Mouse (Mus musculus): ENCODE results near the gene Cdca5.
"Not testable (repeated sequence)": the region's sequence is repeated elsewhere in the genome, so short reads cannot be mapped to it uniquely, and the experiment has no call there.

The Cdca5 gene

DNA sequence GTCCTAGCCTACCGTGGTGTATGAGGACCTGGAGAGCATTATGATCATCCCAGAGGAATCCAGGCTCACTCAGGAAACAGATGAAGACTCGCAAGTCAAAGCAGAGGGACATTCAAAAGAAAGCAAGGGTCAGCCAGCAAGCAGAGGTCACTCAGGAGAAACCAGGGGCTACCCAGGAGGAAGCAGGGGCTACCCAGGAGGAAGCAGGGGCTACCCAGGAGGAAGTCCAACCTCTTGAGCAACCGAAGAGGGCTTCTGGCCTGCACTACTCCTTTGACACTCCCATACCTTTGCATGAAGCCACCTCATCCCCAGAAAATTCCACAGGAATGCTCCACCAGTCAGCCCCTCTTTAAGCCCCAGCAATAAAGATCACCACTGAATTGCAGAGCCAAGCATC, 13.1 kb downstream of the Cdca5 start:
- in situ Hi-C loops (cut with MboI; ENCODE audit: unreplicated experiment in 2 of 2), result no loop called here

DNA sequence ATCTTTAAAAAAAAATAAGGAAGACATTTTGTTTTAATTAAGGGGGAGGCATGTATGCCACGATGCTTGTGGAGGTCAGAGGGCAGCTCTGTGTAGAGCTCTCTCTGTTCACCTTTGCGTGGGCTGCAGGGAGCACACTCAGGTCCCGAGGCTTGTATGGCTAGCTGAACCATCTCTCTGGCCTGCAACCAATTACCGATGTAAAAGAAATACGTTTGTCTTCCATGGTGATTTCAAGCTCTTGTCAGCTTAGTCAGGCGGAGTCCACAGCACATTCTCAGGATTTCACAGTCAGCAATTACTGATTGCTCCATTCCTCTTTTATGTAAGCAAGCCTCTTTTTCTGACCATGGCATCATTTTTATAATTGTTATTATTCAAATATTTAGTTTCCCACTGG, 16.4 kb downstream of the Cdca5 start:
- in situ Hi-C loops (cut with MboI; ENCODE audit: unreplicated experiment in 2 of 2), result no loop called here

DNA sequence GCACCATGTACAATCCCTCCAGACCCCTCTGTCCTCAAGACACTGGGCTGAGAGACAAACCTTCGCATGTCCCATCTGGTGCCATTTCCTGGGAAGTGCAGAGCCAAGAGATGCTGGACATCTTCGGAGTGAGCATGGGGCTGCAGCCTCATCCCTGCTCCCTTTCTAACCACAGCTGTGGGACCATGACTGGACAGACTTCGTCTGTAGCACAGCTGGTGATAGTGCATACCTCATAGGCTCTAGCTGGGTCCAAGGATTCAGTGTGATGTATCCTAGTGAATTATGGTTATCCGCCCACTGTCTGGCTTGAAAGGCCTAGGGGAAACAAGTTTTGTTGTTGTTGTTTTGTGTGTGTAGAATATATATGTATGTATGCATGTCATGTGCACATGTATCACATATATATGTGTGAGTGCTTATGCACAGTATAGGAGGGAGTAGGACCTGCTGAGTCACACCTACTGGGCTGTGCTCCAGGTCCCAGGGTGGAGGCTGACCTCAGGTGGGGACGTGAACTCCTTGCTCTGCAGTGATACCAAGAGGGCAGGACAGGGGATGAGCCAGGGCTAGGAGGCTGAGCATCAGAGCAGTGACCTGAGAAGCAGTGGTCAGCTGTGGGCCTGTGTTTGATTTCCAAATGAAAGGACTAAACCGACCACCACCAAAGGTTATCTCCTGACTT, 17.5 kb downstream of the Cdca5 start:
- in situ Hi-C loops (cut with MboI; ENCODE audit: unreplicated experiment in 2 of 2), result no loop called here

DNA sequence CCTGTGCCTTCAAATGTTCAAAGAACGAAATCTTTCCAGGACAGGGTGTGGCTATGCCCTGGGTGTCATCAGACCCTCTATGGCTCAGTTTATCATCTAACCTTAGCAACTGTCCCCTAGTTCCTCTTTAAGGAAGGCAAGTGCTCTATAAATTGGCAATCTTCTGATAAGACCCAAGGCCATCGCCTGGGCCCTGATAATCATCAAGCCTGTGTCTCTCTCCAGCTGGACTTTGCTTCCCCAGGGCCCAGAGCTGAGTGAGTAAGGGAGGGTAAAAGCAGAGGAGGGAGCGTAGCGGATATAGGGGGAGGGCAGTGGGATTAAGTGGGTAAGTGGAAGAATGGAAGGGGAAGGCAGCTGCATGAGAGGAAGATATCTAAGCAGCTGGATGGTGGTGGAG, 19.7 kb downstream of the Cdca5 start:
- in situ Hi-C loops (cut with MboI; ENCODE audit: unreplicated experiment in 2 of 2), result no loop called here

DNA sequence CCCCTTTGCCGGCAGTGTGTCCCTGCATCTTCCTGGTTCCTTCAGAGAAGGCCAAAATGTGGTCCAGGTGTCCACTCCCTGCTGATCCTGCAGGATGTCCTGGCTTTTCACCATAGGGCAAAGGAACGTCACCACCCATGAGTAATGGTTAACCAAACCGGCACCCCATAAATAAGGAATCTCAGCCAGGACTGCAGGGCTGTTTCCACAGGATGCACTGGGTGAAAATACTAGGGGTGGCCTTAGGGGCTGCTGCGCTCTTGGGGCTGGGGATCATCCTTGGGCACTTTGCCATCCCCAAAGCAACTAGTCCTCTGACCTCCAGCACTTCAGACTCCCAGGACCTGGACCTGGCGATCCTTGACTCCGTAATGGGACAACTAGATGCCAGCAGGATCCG, 20.8 kb downstream of the Cdca5 start, which contains the start of gene Naaladl1:
Gene Naaladl1, plus strand, starts transcription at position 197 of the 400 bp plus-strand sequence.
- in situ Hi-C loops (cut with MboI; ENCODE audit: unreplicated experiment in 2 of 2), result no loop called here

DNA sequence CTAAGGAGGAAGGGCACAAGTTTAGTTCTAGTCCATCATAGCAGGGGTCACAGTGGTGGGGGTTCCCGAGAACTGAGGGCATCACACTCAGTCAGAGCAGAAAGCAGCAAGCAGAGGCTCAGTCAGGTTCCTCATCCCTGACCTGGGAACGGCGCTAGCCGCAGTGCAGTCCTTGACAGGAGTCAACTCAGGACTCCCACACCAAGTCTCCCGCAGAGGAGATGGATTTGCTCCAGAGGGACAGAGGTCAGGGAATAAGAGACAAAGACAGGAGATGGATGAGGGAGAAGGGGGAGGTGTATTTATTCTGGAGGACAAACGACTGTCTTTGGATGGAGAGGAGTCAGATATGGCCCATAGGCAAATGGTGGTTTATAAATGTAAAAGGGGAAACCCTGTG, 28.3 kb downstream of the Cdca5 start:
- in situ Hi-C loops (cut with MboI; ENCODE audit: unreplicated experiment in 2 of 2), result no loop called here

DNA sequence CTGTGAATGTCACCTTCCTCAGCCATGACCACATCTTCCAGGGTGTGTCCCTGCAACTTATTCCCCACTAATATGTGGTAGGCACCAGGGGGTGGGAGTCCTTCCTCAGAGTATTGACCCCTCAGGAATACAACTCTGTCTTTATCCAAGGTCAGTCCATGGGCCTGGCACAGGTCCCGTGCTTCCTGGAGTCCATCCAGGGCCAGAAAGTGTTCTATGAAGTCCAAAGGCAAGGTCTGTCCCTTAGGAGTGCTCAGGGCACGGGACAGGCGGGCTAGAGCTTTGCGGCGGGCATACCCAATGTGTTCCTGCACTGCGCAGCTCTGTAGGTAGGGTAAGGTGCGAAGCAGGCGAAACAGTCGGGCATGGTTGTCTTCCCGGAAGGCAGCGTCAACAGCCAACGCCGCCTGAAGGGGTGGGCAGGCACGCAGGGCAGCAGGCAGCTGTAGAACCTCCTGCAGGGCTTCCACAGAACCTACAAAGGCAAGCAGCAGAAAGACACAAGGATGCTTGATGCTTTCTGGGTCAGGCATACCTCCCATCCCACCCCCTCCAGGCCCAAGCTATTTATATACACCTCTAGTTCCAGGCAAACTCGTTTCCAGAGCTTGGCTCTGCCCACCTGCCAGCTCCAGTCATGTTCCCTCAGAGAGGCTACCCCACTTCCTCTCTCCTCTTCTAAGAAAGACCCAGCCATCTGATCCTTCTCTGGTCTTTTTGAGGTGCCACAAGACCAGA, 31.5 kb downstream of the Cdca5 start:
- in situ Hi-C loops (cut with MboI; ENCODE audit: unreplicated experiment in 2 of 2), result no loop called here

DNA sequence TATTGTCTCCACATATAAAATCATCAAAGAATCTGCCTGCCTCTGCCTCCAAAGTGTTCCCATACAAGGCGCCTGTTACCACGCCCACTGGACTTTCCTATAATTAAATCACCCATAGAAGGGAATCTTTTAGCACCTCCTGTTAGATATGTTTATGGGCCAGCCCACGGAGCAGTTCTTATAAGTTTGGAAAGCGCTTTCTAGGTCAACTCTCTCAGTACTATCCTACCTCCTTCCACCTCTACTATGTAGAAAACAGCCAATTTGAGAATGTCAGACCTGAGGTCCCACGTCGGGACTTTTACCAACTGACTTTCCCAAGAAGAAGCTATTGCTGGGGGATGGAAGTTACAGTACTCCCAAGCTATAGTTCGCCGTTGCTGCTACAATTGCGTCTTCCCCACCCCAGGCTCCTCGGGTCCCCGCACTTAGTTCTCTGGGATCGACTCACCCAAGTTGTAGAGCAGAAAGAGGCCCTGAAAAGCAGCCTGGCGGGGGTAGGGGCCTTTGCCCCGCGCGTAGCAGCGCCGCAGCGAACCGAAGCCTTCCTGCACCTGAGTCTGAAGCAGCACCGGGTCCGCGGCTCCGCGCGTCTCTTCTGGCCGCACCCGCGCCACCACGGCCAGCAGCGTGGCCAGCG, 32.7 kb downstream of the Cdca5 start:
- in situ Hi-C loops (cut with MboI; ENCODE audit: unreplicated experiment in 2 of 2), result no loop called here

DNA sequence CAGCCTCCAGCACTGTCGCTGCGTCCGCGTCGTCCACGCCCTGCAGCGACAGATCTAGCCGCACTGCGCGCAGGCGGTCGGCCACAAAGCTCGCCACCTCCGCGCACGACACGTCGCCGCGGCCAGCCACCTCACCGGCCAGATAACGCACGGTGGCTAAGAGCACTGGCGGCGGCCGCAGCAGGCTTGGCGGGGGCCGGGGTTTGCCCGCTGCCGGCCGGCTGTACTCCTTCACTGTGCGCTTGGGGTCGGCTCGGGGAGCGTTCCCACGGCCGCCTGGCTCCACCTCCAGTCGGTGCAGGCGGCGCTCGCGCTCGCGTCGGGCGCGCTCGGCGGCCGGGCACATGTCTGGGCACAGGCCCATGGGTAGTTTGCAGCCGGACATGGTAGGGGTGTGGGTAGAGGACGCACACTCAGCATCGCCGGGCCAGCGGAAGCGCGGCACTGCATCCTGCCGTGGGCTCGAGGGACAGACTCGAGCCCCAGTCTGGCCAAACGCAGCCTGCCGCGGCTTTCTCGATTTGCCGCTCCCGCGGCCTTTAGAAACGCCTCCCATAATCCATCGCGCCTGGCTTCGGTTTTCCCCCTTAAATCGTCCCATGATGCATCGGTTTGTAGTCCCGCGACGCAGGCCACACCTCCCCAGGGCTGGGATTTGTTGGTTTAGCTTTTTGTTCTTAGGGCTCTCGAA, 33.3 kb downstream of the Cdca5 start, which contains the start of gene Sac3d1:
Gene Sac3d1, minus strand, starts transcription at position 665 of the 691 bp plus-strand sequence.
- in situ Hi-C loops (cut with MboI; ENCODE audit: unreplicated experiment in 2 of 2), result no loop called here

DNA sequence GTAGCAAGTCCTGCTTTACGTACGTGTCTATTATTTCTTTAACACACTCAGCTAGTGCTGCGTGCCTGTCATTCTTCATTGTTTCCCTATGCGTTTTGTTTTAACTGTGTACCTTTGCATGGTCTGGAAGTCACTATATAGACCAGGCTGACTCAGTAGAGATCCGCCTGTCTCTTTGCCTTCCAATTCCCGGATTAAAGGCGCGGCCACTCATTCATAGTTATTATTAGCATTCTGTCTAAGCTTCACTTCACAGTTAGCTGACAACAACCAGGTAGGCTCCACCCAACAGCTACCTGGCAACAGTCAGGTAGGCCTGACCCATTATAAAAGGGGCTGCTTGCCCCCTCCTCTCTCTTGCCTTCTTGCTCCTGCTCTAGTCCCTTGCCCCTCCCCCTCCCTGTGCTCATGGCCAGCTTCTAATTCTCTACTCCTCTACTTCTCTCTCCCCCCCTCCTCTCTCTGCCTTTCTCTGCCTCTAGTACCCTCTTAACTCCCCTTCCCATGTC, 33.9 kb downstream of the Cdca5 start:
- in situ Hi-C loops (cut with MboI; ENCODE audit: unreplicated experiment in 2 of 2), result no loop called here

DNA sequence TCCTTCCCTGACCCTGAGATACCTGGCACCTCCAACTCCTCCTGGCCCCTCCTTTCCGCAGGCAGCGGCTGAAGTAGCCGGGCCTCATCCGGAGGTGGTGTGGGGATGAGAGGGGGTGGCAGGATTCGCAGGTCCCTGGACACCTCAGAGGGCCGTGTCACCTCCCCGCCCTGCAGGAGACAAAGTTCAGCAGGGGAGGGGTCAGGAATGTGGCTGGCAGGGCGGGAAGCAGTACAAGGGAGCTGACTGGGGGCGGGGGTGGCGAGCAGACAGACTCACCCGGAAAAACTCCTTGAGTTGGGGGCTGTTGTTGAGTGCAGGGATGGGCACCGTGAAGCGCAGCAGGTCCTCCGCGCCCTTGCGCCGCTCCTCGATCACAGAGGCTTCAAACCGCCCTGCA, 37.0 kb downstream of the Cdca5 start:
- in situ Hi-C loops (cut with MboI; ENCODE audit: unreplicated experiment in 2 of 2), result no loop called here

DNA sequence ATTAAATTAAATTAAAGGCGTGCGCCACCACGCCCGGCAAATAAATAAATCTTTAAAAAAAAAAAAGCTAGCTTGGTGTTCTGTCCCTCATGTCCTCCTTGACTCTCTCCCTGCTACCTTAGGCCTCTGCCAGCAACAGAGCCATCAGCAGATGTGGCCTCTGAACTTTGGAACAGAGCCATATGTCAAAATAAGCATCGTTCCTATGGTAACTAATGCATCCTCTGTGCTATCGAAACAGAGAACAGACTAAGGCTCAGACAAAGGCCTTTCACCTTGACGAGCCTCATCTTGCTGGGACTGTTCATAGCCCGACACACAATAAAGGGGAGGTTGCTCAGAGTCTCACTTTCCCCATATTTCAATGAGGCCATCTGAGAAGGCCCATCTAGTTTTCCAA, 38.5 kb downstream of the Cdca5 start:
- in situ Hi-C loops (cut with MboI; ENCODE audit: unreplicated experiment in 2 of 2), result no loop called here

DNA sequence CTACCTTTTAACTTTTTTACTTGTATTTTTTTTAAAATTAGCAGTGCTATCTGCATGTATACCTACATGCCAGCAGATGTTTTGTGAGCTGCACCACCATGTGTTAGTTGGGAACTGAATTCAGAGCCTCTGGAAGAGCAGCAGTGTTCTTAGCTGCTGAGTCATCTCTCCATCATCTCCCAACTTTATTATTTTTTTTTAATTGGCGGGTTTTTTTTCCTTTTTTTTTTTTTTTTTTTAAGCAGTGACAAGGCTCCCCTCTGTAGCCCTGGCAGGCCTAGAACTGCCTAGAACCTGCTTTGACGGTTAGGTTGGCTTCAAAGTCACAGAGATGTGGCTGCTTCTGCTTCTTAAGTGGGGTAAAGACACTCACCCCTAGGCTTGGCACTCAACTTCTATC, 40.1 kb downstream of the Cdca5 start:
- in situ Hi-C loops (cut with MboI; ENCODE audit: unreplicated experiment in 2 of 2), result loop anchor here (5.0 kb wide), 5 partner anchors 88 to 333 kb away; partner anchors contain the start of genes Men1 (in 1 of the 2) and Pola2 (in 1 of the 2)

DNA sequence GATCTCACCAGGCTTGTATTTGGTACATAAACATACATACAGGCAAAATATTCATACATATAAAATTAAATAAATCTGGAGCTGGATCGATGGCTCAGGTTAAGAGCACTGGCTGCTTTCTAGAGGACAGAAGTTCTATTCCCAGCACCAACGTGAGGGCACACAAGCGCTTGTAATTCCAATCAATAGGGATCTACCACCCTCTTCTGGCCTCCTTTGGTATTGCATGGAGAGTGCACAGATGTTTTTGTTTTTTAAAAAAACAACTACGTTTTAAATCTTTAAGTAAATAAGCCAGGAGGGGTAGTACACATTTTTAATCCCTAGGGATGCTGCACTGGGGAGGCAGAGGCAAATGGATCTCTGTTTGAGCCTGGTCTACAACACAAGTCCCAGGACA, 41.5 kb downstream of the Cdca5 start:
- in situ Hi-C loops (cut with MboI; ENCODE audit: unreplicated experiment in 2 of 2), result loop anchor here (5.0 kb wide), 5 partner anchors 89 to 334 kb away; partner anchors contain the start of genes Men1 (in 1 of the 2) and Pola2 (in 1 of the 2)

DNA sequence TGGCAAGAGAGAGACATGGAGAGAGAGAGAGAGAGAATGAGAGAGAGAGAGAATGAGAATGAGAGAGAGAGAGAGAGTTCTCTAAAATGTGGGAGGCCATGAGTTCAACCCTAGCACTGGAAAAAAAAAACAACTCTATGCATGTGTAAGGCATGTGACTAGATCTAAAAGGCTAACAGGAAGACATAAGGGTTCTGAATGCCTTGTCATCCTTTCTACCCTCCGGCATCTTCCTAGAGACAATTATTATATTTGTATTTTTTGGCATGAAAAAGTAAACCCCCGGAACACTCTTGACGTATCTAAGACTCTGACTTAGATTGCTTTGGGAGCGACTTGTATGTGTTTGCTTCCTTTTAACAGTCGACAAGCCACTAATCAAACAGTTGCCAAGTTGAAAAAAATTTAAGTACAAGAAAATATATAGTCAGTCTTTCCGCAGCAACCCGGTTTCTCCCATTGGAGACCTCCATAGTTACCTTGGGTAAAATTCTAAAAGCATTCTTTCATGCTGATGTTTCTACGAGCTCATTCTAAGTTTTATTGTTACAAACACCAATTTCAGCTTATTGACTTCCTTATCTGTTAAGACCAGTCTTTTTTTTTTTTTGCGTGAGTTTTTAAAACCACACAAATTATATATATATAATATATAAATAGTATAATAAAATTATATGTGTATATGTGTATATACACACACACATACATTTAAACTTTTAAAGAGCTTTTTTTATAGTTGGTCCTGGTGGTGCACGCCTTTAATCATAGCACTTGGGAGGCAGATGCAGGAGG, 42.2 kb downstream of the Cdca5 start:
- in situ Hi-C loops (cut with MboI; ENCODE audit: unreplicated experiment in 2 of 2), result loop anchor here (5.0 kb wide), 5 partner anchors 90 to 335 kb away; partner anchors contain the start of genes Men1 (in 1 of the 2) and Pola2 (in 1 of the 2)

DNA sequence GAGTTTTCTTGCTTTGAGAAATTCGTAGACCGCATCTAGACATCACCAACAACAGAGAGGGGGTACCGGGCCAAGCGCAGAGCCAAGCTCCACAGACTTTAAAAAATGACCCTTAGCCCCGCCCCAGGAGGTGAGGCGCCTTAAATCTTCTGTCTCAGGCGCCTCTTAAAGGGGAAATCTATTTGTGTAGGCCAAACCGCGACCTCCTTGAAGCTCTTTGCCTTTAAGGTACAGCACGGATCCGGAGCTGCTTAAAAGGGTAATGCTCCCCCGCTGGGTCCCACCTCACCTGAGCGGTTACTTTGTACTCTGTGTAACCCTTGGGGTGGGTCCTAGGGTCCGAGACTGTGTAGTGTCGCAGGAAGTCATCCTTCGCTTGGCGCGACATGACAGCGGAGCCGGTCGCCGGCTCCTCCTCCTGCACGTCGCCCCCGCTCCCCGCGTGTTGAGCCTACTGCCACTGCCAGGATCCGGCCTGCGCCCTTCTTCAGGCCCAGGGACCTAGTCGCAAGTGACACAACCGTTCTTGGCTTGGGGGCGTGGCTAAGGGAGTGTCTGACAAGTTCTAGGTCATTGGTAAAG, 43.1 kb downstream of the Cdca5 start, which contains the start of gene Snx15:
Gene Snx15, minus strand, starts transcription at position 545 of the 582 bp plus-strand sequence.
- in situ Hi-C loops (cut with MboI; ENCODE audit: unreplicated experiment in 2 of 2), result loop anchor here (5.0 kb wide), 5 partner anchors 91 to 336 kb away; partner anchors contain the start of genes Men1 (in 1 of the 2) and Pola2 (in 1 of the 2)

DNA sequence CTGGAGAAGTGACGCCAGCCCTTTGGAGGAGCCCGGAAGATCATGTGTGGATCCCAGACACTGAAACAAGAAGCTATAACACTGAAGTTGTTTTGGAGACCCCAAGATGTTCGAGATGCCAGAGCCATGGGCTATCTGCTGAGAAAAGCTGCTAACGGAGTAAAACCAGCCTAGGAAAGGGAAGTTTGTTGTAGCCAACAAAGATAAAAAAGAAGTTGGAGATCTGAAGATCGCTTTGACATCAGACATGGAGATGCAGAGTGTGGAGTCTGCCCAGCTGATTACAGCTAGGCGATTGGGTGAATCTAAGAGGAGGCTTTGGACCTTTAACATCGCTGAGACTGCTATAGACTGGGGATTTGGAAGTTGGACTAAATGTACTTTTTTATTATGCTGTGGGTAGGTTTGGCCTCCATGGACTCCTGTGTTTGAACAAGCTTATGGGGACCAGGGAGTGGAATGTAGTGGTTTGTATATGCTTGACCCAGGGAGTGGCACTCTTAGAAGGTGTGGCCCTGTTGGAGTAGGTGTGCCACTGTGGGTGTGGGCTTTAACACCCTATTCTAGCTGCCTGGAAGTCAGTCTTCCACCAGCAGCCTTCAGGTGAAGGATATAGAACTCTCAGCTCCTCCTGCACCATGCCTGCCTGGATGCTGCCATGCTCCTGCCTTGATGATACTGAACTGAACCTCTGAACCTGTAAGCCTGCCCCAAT, 45.8 kb downstream of the Cdca5 start:
- in situ Hi-C loops (cut with MboI; ENCODE audit: unreplicated experiment in 2 of 2), result not testable (repeated sequence)

DNA sequence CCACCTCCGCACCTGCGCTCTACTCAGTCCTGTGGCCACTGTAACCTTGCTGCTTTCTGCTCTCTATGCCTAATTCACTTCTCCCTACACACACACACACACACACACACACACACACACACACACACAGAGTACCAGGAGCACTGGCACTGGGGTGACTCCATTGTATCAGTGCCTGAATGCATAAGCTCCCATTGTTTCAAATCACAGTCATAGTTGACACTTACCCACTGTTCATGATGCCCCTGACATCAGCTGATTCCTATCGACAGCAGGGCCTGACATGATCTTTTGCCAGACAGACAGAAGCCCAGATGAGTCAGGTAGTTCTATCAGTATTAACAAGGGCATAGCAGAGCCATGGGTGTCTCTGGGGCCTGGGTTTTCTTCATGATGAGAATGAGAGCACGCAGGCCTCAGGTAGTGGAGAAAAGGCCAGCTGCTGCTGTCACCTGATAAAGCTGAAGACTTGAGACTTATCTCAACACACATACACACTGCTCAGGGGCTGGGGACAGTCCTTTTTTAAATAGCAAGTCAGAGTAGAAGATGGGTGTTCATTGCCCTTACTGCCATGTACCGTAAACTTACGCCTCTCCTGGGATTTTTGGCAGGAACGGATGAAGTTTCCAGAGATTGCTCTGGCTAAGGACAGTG, 47.5 kb downstream of the Cdca5 start:
- in situ Hi-C loops (cut with MboI; ENCODE audit: unreplicated experiment in 2 of 2), result no loop called here
